Mouse (Mus musculus) intestine, embryonic 16.5 days (tissue): ENCODE measurements around the gene Spin1. TPM values are rescaled to one million over a fixed set of nuclear protein-coding genes. Genes with fewer than 3 reads are reported as not detected.
A peak's percentile ranks its signal among the peaks of the same experiment; 100 is the strongest.

Source experiments
- ATAC-seq: fragments of 200-750 bp; cut with Nextera tagmentation; 2 replicates; pipeline ENCODE4 v1.8.0; 2017; ENCODE audit warnings: moderate TSS enrichment, moderate library complexity
- H3K27ac ChIP-seq: fragments of 300-500 bp; sonication (generic); 2 replicates; pipeline ENCODE4 v1.5.1; 2014; ENCODE audit warnings: mild to moderate bottlenecking, low read length
- H3K27me3 ChIP-seq: fragments of 300-500 bp; sonication (generic); replicated peaks from 2 replicates; pipeline ENCODE4 v1.6.1; 2014; ENCODE audit warnings: low read length, control low read depth, mixed read lengths; ENCODE audit not compliant: control insufficient read depth, insufficient read depth
- H3K36me3 ChIP-seq: fragments of 300-500 bp; sonication (generic); 2 replicates; pipeline ENCODE4 v1.6.1; 2014; ENCODE audit warnings: low read length, control low read depth; ENCODE audit not compliant: control insufficient read depth, insufficient read depth
- H3K4me1 ChIP-seq: fragments of 300-500 bp; sonication (generic); 2 replicates; pipeline ENCODE4 v1.6.1; 2014; ENCODE audit warnings: low read length, control low read depth, mixed read lengths; ENCODE audit not compliant: control insufficient read depth, insufficient read depth
- H3K4me2 ChIP-seq: fragments of 300-500 bp; sonication (generic); 2 replicates; pipeline ENCODE4 v1.6.1; 2014; ENCODE audit warnings: low read depth, low read length, control low read depth
- H3K4me3 ChIP-seq: fragments of 300-500 bp; sonication (generic); 2 replicates; pipeline ENCODE4 v1.5.1; 2014; ENCODE audit warnings: mild to moderate bottlenecking, low read length
- H3K9ac ChIP-seq: fragments of 300-500 bp; sonication (generic); 2 replicates; pipeline ENCODE4 v1.6.1; 2014; ENCODE audit warnings: low read depth, low read length
- H3K9me3 ChIP-seq: fragments of 300-500 bp; sonication (generic); 2 replicates; pipeline ENCODE4 v1.6.1; 2016; ENCODE audit warnings: low read length, control low read depth; ENCODE audit not compliant: control insufficient read depth
- WGBS: fragments of 180-500 bp; shearing (Covaris S2); extraction: QIAGEN DNeasy Blood & Tissue Kit; methylation state at CpG from one replicate; pipeline ENCODE4 v1.1.7; 2014; 5-methylcytosine and 5-hydroxymethylcytosine counted together
- polyA plus RNA-seq: library from polyadenylated mRNA; unstranded; fragments of >200 nt; fragmentation: Nextera tagmentation; extraction: Ambion mirVana; gene quantifications from 2 replicates; pipeline ENCODE4 v1.2.1, GENCODE M21; 2015

The Spin1 gene
- polyA plus RNA-seq, 1 experiment from 2014 or later, result 52.3 TPM

DNA sequence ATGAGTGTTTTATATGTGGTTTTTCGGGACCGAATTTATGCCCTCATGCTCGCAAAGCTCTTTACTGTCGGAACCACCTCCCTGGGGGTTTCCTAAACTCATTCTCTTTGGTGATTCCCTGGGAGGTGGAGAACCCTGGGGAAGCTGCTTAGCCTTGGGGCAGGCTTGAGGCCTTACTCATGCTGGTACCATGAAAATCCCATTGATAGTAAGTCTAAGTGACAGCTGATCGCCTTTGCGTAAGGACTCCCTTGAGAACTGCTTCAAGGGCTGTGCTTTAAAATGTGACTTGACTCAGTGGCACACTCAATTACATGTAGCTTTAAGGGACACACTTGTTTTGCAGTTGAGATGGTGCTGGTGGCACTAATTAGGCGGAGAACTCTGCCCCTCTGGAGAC, 71.9 kb downstream of the Spin1 start:
- H3K4me1 ChIP-seq, result peaks cover 9% of the 10 kb centered on the region
- no peak overlapping the region for H3K9ac ChIP-seq
- no peak overlapping the region for H3K27ac ChIP-seq
- ATAC-seq, result no peak
- WGBS, result 94% methylated on average over 7 of the region's 7 CpGs
- peaks cover 4% of the 10 kb centered on the region; the same call in 1 of the 2 replicates for H3K27me3 ChIP-seq
- H3K36me3 ChIP-seq, result no peaks in the 10 kb centered on the region
- H3K9me3 ChIP-seq, result no peaks in the 10 kb centered on the region; the same call in 1 of the 2 replicates
- H3K4me3 ChIP-seq, result no peak overlapping the region
- H3K4me2 ChIP-seq, result no peak overlapping the region

DNA sequence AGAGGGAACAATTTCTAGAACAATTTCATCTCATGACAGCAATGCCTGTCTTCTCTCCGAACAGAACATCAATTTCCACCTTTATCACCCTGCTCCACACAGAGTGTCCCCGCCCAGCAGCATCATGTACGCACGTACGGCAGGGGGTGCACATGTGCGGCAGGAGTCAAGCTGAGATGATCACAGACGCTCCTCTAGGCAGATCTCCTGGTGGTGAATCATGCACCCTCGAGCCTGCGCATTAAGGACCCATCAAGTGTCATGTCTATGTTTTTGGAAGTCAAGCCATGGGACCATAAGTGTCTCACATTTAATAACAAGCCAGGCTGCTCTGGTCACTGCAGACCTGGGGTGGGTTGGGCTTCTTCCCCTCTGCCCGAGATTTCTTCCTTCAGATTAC, 78.3 kb downstream of the Spin1 start:
- Histone ChIP-seq H3K9ac (no peak overlapping the region), H3K4me2 (no peak overlapping the region), H3K4me3 (no peak overlapping the region), H3K9me3 (no peaks in the 10 kb centered on the region), H3K36me3 (no peaks in the 10 kb centered on the region), H3K27ac (no peak overlapping the region), H3K4me1 (no peaks in the 10 kb centered on the region), H3K27me3 (no peaks in the 10 kb centered on the region)
- ATAC-seq, result no peak
- 77% methylated on average over 10 of the region's 10 CpGs for WGBS

GRCm38 (mm10) chr13:51179362-51179761, 78.7 kb downstream of the Spin1 start:
- no peak for ATAC-seq
- Histone ChIP-seq H3K27ac (no peak overlapping the region), H3K4me3 (no peak overlapping the region), H3K4me2 (no peak overlapping the region), H3K4me1 (no peaks in the 10 kb centered on the region), H3K9me3 (no peaks in the 10 kb centered on the region), H3K9ac (no peak overlapping the region), H3K27me3 (no peaks in the 10 kb centered on the region), H3K36me3 (no peaks in the 10 kb centered on the region)
- 31% methylated on average over 3 of the region's 3 CpGs for WGBS

DNA sequence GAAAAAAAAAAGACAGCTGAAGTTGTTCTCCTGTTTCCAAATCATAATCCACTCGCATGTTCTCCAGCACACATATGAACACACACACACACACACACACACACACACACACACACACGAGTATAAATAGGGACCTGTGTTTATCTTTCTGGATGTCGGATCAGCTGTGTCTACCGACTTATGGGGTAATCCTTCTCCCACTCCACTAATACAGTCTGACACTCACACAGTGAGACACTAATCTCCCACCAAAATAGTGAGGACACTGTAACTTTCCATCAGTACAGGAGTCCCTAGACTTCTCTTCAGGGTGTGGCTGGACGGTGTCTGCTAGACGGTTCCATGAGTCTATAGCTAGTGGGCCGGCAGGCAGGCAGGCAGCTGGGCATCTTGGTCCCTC, 81.6 kb downstream of the Spin1 start:
- Histone ChIP-seq H3K27me3 (no peaks in the 10 kb centered on the region), H3K36me3 (no peaks in the 10 kb centered on the region), H3K27ac (no peak overlapping the region), H3K4me1 (no peaks in the 10 kb centered on the region), H3K4me3 (no peak overlapping the region), H3K4me2 (no peak overlapping the region), H3K9ac (no peak overlapping the region), H3K9me3 (peaks cover under 1% of the 10 kb centered on the region; the same call in 1 of the 2 replicates)
- 67% methylated on average over 7 of the region's 7 CpGs for WGBS
- no peak for ATAC-seq

- H3K36me3 ChIP-seq, result no peaks in the 10 kb centered on the region
- H3K27ac ChIP-seq, result no peak overlapping the region
- peaks cover 2% of the 10 kb centered on the region; the same call in 1 of the 2 replicates for H3K9me3 ChIP-seq
- H3K4me2 ChIP-seq, result no peak overlapping the region
- no peak overlapping the region for H3K9ac ChIP-seq
- H3K4me3 ChIP-seq, result no peak overlapping the region
- no peaks in the 10 kb centered on the region for H3K4me1 ChIP-seq
- WGBS, result 78% methylated on average over 3 of the region's 3 CpGs
- H3K27me3 ChIP-seq, result no peaks in the 10 kb centered on the region
- ATAC-seq, result no peak
Observed at GRCm38 (mm10) chr13:51184896-51185295, 84.2 kb downstream of the Spin1 start.

DNA sequence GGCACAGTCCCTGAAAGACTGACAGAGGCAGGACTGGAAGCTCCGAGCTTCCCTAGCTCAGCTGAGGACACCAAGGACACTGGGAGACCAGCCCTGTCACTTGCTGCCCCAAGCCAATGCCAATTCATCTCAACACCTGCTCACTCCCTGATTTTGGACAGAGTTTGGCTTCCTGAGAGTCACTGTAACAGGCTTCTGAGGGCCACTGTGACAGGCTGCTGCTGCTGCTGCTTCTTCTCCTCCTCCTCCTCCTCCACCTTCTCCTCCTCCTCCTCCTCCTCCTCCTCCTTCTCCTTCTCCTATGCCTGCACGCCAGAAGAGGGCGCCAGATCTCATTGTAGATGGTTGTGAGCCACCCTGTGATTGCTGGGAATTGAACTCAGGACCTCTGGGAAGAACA, 89.7 kb downstream of the Spin1 start:
- no peaks in the 10 kb centered on the region for H3K27me3 ChIP-seq
- H3K27ac ChIP-seq, result no peak overlapping the region
- no peaks in the 10 kb centered on the region for H3K36me3 ChIP-seq
- H3K4me1 ChIP-seq, result no peaks in the 10 kb centered on the region
- H3K9me3 ChIP-seq, result peaks cover 2% of the 10 kb centered on the region; the same call in 1 of the 2 replicates
- H3K4me3 ChIP-seq, result no peak overlapping the region
- ATAC-seq, result no peak
- H3K9ac ChIP-seq, result no peak overlapping the region
- H3K4me2 ChIP-seq, result no peak overlapping the region
- 70% methylated on average over 3 of the region's 3 CpGs for WGBS

GRCm38 (mm10) chr13:51191416-51192140, 90.9 kb downstream of the Spin1 start:
- Histone ChIP-seq H3K27ac (no peak overlapping the region), H3K4me1 (no peaks in the 10 kb centered on the region), H3K27me3 (no peaks in the 10 kb centered on the region), H3K9me3 (peaks cover 2% of the 10 kb centered on the region; the same call in 1 of the 2 replicates), H3K4me3 (no peak overlapping the region), H3K4me2 (no peak overlapping the region), H3K36me3 (no peaks in the 10 kb centered on the region), H3K9ac (no peak overlapping the region)
- WGBS, result 77% methylated on average over 6 of the region's 6 CpGs
- no peak for ATAC-seq

DNA sequence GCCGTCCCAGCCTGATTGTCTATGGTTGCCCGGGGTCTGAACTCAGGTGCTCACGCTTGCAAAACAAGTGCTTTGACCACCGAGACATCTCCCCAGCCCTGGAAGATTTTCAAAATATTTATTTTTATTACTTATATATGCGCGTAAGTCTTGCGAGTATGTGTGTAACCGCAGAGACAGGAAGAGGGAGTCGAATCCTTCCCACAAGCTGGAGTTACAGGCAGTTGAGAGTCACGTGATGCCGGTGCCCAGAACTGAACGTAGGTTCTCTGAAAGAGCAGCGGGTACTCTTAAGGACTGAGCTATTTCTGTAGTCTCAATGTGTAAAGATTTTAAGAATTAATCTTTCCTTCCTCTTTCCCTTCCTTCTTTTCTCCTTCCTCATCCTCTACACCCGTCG, 93.2 kb downstream of the Spin1 start:
- WGBS, result 86% methylated on average over 15 of the region's 15 CpGs
- Histone ChIP-seq H3K36me3 (no peaks in the 10 kb centered on the region), H3K4me3 (no peak overlapping the region), H3K4me2 (no peak overlapping the region), H3K27ac (no peak overlapping the region), H3K4me1 (no peaks in the 10 kb centered on the region), H3K9me3 (no peaks in the 10 kb centered on the region), H3K9ac (no peak overlapping the region), H3K27me3 (no peaks in the 10 kb centered on the region)
- no peak for ATAC-seq

DNA sequence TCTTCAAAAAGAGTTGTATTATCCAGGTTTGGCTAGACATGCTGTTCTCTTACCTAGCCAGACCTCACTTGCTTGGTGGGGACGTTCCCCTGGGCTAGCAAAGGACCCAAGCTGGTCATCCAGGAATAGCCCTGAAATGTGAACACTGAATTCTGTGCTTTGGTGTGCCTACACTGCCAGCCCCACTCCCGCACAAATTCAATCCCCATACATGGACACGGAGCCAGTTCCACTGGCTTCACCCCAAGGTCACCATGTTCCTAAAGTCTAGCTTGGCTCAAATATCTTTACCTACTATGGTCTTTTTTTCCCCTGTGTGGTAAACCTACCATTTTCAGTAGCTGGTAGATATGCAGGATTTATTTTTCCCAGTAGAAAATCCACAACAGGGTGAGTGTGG, 97.0 kb downstream of the Spin1 start:
- Histone ChIP-seq H3K36me3 (no peaks in the 10 kb centered on the region), H3K27ac (0 out of 2 replicates have a peak overlapping the region, but pooled peaks have one; percentile 14), H3K27me3 (no peaks in the 10 kb centered on the region), H3K4me1 (no peaks in the 10 kb centered on the region), H3K9me3 (no peaks in the 10 kb centered on the region; the same call in 1 of the 2 replicates), H3K4me3 (no peak overlapping the region), H3K9ac (no peak overlapping the region), H3K4me2 (no peak overlapping the region)
- no peak for ATAC-seq
- 66% methylated on average over 3 of the region's 3 CpGs for WGBS

GRCm38 (mm10) chr13:51198186-51198585, 97.5 kb downstream of the Spin1 start:
- peak; percentile 66 for ATAC-seq
- Histone ChIP-seq H3K27ac (peak overlapping the region; percentile 67), H3K27me3 (no peaks in the 10 kb centered on the region), H3K4me3 (no peak overlapping the region), H3K4me1 (no peaks in the 10 kb centered on the region), H3K36me3 (no peaks in the 10 kb centered on the region), H3K9ac (no peak overlapping the region), H3K9me3 (no peaks in the 10 kb centered on the region; the same call in 1 of the 2 replicates), H3K4me2 (no peak overlapping the region)
- WGBS, result 34% methylated on average over 5 of the region's 5 CpGs
